Mouse (Mus musculus): ENCODE measurements at regions not wholly inside any gene's neighbourhood (a gene's known extent, or its start where the extent isn't known, plus 50 kb on each side); places are given as distances from the start of the nearest gene placed in this dataset.

DNA sequence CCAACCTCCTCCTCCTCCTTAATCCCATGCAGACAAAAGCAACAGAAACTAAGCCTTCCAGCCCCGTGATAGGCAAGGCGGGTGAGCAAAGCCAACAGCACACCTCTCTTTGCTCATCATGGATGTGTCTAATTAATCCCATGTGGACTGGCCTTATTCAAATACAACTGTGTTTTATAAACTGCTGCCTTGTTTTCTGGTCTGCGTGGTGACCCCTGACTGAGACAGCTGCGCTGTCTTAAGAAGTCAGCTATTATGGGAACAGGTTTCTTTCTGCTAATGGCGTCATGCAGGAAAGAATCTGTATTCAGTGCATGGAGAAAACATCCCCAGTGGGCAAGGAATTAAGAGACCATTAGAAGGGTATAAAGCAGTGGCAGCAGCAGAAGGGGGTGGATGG, 161.6 kb upstream of the Kiz start:
- Histone ChIP-seq H3K4me3 (ENCODE audit: low read length) (no peak overlapping the region), H3K4me2 (ENCODE audit: low read depth, low read length) (no peak overlapping the region), H3K27ac (ENCODE audit: low read length) (no peak overlapping the region), H3K9me3 (ENCODE audit: control insufficient read depth, low read length) (no peaks in the 10 kb centered on the region), H3K9ac (ENCODE audit: low read length) (no peak overlapping the region), H3K4me1 (replicated peaks; ENCODE audit: control insufficient read depth, insufficient read depth, low read length) (no peaks in the 10 kb centered on the region), H3K36me3 (ENCODE audit: control insufficient read depth, insufficient read depth, low read length) (no peaks in the 10 kb centered on the region), H3K27me3 (ENCODE audit: control insufficient read depth, insufficient read depth, low read depth, low read length) (no peaks in the 10 kb centered on the region)
- ATAC-seq (ENCODE audit: low read depth) = no peak
- 51% methylated on average over 5 of the region's 5 CpGs for WGBS

DNA sequence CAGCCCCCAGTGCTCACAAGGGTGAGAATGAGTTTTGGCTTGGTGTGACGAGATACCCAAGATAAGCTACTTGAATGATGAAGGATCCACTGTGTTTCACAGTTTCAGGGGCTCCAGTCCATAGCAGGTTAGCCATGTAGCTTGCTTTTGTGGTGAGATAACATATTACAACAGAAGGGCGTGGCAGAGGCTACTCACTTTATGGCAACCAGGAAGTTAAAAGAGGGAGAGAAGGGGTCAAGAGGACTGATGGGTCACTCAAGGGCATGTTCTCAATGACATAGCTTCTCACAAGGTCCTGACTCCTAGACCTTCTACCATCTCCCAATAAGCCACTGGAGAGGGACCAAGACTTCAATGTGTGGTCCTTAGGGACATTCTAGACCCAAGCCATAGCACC, 159.4 kb upstream of the Kiz start:
- 91% methylated on average over 2 of the region's 2 CpGs for WGBS
- Histone ChIP-seq H3K27me3 (ENCODE audit: control insufficient read depth, insufficient read depth, low read depth, low read length) (no peaks in the 10 kb centered on the region), H3K4me1 (replicated peaks; ENCODE audit: control insufficient read depth, insufficient read depth, low read length) (no peaks in the 10 kb centered on the region), H3K4me2 (ENCODE audit: low read depth, low read length) (no peak overlapping the region), H3K9me3 (ENCODE audit: control insufficient read depth, low read length) (no peaks in the 10 kb centered on the region), H3K36me3 (ENCODE audit: control insufficient read depth, insufficient read depth, low read length) (no peaks in the 10 kb centered on the region), H3K4me3 (ENCODE audit: low read length) (no peak overlapping the region), H3K27ac (ENCODE audit: low read length) (no peak overlapping the region), H3K9ac (ENCODE audit: low read length) (no peak overlapping the region)
- ATAC-seq (ENCODE audit: low read depth) = no peak

DNA sequence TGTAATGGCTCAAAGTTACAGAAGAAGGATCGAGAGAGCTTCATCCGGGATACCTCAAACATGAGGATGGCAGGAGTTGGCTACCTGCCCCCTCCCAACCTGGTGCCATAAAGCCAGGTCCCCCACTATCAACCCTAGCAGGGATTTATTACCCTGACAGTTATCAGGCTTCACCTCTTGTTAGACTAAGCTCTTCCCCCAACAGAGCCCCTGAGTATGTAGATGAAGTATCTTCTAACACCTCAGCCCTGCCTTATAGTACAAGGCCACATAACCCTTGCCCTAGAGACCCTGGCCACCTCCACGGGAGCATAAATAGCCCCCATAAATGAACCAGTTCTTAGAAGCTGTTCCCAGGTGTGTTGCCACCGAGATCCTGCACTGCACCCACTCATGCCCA, 158.9 kb upstream of the Kiz start:
- no peaks in the 10 kb centered on the region for H3K36me3 ChIP-seq (ENCODE audit: control insufficient read depth, insufficient read depth, low read length)
- no peaks in the 10 kb centered on the region for H3K4me1 ChIP-seq (replicated peaks; ENCODE audit: control insufficient read depth, insufficient read depth, low read length)
- no peaks in the 10 kb centered on the region for H3K27me3 ChIP-seq (ENCODE audit: control insufficient read depth, insufficient read depth, low read depth, low read length)
- no peak overlapping the region for H3K4me3 ChIP-seq (ENCODE audit: low read length)
- H3K9ac ChIP-seq (ENCODE audit: low read length) = no peak overlapping the region
- H3K9me3 ChIP-seq (ENCODE audit: control insufficient read depth, low read length) = no peaks in the 10 kb centered on the region
- H3K27ac ChIP-seq (ENCODE audit: low read length) = no peak overlapping the region
- 79% methylated on average over 4 of the region's 4 CpGs for WGBS
- ATAC-seq (ENCODE audit: low read depth) = no peak
- no peak overlapping the region for H3K4me2 ChIP-seq (ENCODE audit: low read depth, low read length)

DNA sequence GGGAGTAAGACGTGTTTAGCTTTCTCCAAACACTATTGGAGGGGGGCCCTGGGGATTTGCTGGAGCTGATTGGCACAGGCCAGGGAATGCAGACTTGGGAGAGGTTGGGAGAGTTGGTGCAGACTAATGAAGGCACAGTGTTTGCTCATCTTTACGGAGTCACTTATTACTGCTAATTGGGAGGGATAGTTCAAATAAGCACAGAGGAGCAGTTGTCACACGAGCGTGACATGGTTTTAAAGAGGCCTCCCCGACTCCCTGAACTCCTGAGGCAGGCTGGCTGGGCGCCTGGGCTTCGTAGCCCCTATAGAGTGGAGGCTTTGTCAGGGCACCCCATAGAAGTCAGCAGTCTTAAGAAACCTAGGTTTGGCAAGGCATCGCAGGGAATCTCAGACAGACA, 145.0 kb upstream of the Kiz start:
- no peaks in the 10 kb centered on the region for H3K27me3 ChIP-seq (ENCODE audit: control insufficient read depth, insufficient read depth, low read depth, low read length)
- no peaks in the 10 kb centered on the region for H3K4me1 ChIP-seq (replicated peaks; ENCODE audit: control insufficient read depth, insufficient read depth, low read length)
- H3K36me3 ChIP-seq (ENCODE audit: control insufficient read depth, insufficient read depth, low read length) = no peaks in the 10 kb centered on the region
- H3K4me2 ChIP-seq (ENCODE audit: low read depth, low read length) = no peak overlapping the region
- no peak overlapping the region for H3K9ac ChIP-seq (ENCODE audit: low read length)
- no peaks in the 10 kb centered on the region for H3K9me3 ChIP-seq (ENCODE audit: control insufficient read depth, low read length)
- no peak for ATAC-seq (ENCODE audit: low read depth)
- H3K27ac ChIP-seq (ENCODE audit: low read length) = no peak overlapping the region
- WGBS = 55% methylated on average over 8 of the region's 8 CpGs
- H3K4me3 ChIP-seq (ENCODE audit: low read length) = no peak overlapping the region

DNA sequence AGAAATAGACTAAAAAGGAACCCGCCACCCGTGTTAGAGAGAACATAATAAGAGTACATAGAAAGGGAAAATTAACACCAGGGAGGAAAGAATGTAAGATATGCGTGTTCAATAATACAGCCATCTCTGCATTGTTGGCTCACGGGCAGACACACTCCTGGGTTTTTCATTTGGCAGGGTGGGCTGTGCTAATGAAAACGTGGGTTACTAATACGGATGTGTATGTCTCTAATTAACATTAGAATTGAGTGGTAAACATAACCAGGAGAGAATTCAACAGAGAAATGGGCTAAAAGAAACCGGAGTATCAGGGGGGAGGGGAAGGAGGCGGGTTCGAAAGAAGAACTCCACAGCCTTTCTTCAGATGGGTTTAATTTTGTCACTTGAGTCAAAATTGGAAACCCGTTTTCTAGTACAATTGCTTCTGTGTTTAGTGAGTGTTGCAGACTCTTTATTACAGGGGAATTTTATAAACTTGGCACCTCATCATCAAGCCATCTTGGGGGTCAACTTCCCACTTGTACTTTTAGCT, 134.4 kb upstream of the Kiz start:
- Histone ChIP-seq H3K4me1 (replicated peaks; ENCODE audit: control insufficient read depth, insufficient read depth, low read length) (no peaks in the 10 kb centered on the region), H3K9me3 (ENCODE audit: control insufficient read depth, low read length) (no peaks in the 10 kb centered on the region), H3K9ac (ENCODE audit: low read length) (no peak overlapping the region), H3K4me2 (ENCODE audit: low read depth, low read length) (no peak overlapping the region), H3K4me3 (ENCODE audit: low read length) (no peak overlapping the region), H3K27me3 (ENCODE audit: control insufficient read depth, insufficient read depth, low read depth, low read length) (no peaks in the 10 kb centered on the region), H3K36me3 (ENCODE audit: control insufficient read depth, insufficient read depth, low read length) (no peaks in the 10 kb centered on the region), H3K27ac (ENCODE audit: low read length) (no peak overlapping the region)
- no peak for ATAC-seq (ENCODE audit: low read depth)
- WGBS = 43% methylated on average over 10 of the region's 10 CpGs

DNA sequence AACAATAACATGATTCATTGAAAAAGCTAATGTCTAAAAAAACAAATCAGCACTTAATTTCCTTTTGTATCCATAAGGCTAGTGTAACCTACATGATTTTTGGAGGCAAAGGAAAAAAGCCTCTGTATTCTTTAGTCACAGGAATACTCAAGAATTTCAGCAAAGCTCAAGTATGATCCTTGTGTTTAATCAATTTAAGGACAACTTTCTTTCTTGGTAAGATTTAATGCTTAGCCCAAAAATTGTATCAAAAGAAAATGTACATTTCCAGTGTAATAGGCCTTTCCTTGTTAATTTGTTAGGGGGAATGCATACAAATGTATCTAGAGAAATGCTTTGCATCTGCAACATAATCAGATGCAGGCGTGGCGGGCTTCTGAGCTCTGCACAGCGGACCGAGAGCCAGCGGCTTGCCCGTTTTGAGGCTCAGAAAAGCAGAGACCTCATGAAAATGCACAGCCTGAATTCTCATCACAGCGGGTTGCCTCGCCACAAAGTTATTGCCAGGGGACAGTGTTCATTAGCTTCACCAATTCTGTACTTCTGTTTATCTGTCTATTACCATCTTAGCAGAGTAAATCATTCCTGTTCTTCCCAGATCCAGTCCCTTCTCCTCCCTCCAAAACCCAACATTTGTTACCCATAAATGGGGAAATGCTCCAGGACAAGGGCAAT, 133.2 kb upstream of the Kiz start:
- H3K36me3 ChIP-seq (ENCODE audit: control insufficient read depth, insufficient read depth, low read length) = no peaks in the 10 kb centered on the region
- no peak overlapping the region for H3K4me2 ChIP-seq (ENCODE audit: low read depth, low read length)
- no peak for ATAC-seq (ENCODE audit: low read depth)
- no peaks in the 10 kb centered on the region for H3K27me3 ChIP-seq (ENCODE audit: control insufficient read depth, insufficient read depth, low read depth, low read length)
- WGBS = 62% methylated on average over 8 of the region's 8 CpGs
- no peak overlapping the region for H3K27ac ChIP-seq (ENCODE audit: low read length)
- no peak overlapping the region for H3K9ac ChIP-seq (ENCODE audit: low read length)
- H3K9me3 ChIP-seq (ENCODE audit: control insufficient read depth, low read length) = no peaks in the 10 kb centered on the region
- H3K4me3 ChIP-seq (ENCODE audit: low read length) = no peak overlapping the region
- no peaks in the 10 kb centered on the region for H3K4me1 ChIP-seq (replicated peaks; ENCODE audit: control insufficient read depth, insufficient read depth, low read length)

DNA sequence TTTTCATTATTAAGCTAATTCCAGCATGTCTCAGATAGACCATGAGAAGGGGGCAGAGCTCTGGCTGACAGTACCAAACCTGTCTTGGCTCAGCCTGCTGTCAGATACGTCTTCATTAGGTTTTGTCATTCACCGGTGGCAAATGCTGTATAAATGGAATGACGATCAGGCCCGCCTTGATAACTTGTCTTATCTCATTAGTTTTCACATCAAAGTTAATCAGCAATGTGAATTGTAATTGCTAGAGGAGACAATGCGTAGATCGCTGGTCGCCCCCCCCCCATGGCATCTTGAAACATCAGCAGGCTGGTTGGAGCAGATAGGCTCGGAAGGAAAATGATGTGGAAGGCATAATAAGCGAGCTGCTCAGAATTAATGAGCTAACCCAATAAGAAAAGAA, 132.5 kb upstream of the Kiz start:
- Histone ChIP-seq H3K9ac (ENCODE audit: low read length) (no peak overlapping the region), H3K4me1 (replicated peaks; ENCODE audit: control insufficient read depth, insufficient read depth, low read length) (no peaks in the 10 kb centered on the region), H3K4me3 (ENCODE audit: low read length) (no peak overlapping the region), H3K27ac (ENCODE audit: low read length) (no peak overlapping the region), H3K36me3 (ENCODE audit: control insufficient read depth, insufficient read depth, low read length) (no peaks in the 10 kb centered on the region), H3K27me3 (ENCODE audit: control insufficient read depth, insufficient read depth, low read depth, low read length) (no peaks in the 10 kb centered on the region), H3K4me2 (ENCODE audit: low read depth, low read length) (no peak overlapping the region), H3K9me3 (ENCODE audit: control insufficient read depth, low read length) (no peaks in the 10 kb centered on the region)
- no peak for ATAC-seq (ENCODE audit: low read depth)
- 59% methylated on average over 9 of the region's 9 CpGs for WGBS

DNA sequence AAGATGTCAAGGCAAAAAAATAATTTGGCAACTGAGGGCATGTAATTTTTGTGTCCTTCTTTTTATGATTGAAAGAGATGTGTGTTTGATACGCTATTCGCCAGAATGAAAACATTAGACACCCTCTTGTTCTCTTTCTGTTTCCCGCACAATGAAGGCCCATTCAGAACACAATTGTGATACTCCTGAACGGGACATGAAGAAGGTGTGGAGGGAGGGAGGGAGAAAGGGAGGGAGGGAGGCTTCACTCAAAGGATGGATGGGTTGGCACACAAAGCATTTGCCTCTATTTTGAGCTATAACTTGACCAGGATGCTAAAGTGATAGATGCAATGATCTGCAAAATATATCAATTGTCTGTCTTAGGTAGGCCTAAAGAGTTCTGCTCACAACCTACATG, 132.0 kb upstream of the Kiz start:
- 79% methylated on average over 4 of the region's 4 CpGs for WGBS
- no peaks in the 10 kb centered on the region for H3K27me3 ChIP-seq (ENCODE audit: control insufficient read depth, insufficient read depth, low read depth, low read length)
- no peak for ATAC-seq (ENCODE audit: low read depth)
- H3K4me2 ChIP-seq (ENCODE audit: low read depth, low read length) = no peak overlapping the region
- H3K27ac ChIP-seq (ENCODE audit: low read length) = no peak overlapping the region
- no peak overlapping the region for H3K4me3 ChIP-seq (ENCODE audit: low read length)
- no peak overlapping the region for H3K9ac ChIP-seq (ENCODE audit: low read length)
- H3K4me1 ChIP-seq (replicated peaks; ENCODE audit: control insufficient read depth, insufficient read depth, low read length) = no peaks in the 10 kb centered on the region
- H3K36me3 ChIP-seq (ENCODE audit: control insufficient read depth, insufficient read depth, low read length) = no peaks in the 10 kb centered on the region
- H3K9me3 ChIP-seq (ENCODE audit: control insufficient read depth, low read length) = no peaks in the 10 kb centered on the region

DNA sequence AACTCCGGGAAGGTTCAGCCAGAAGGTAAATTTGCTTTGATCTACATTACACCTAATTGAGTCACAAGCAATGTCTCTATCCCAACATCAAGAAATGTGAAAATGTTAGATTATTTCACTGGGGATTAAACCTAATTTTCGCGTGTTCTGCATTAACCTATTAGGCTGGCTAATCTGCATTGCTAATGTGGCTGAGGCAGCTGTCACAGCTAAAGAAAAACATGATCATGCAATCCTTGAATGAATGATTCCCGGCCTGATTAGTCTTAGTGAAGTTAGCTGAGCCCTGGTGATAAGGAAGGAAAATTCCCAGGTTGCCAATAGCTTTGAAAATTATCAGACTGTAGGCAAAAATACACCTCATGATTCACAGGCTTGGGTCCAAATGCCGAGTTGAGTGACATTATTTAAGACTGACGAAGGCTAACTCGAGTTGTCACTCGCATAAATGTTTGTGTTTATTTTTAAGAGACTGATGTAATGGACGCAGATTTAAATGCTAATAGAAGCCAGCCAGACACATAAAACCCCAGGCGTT, 131.5 kb upstream of the Kiz start:
- H3K4me1 ChIP-seq (replicated peaks; ENCODE audit: control insufficient read depth, insufficient read depth, low read length) = no peaks in the 10 kb centered on the region

More for the DNA sequence above, 131.5 kb upstream of the Kiz start:
- Histone ChIP-seq H3K9ac (ENCODE audit: low read length) (no peak overlapping the region), H3K4me2 (ENCODE audit: low read depth, low read length) (no peak overlapping the region), H3K27me3 (ENCODE audit: control insufficient read depth, insufficient read depth, low read depth, low read length) (no peaks in the 10 kb centered on the region), H3K27ac (ENCODE audit: low read length) (no peak overlapping the region), H3K36me3 (ENCODE audit: control insufficient read depth, insufficient read depth, low read length) (no peaks in the 10 kb centered on the region), H3K4me3 (ENCODE audit: low read length) (no peak overlapping the region), H3K9me3 (ENCODE audit: control insufficient read depth, low read length) (no peaks in the 10 kb centered on the region)
- 47% methylated on average over 10 of the region's 10 CpGs for WGBS
- ATAC-seq (ENCODE audit: low read depth) = no peak
